Mouse (Mus musculus) intestine, embryonic 14.5 days (tissue): ENCODE data around the gene Nudt17. TPM values are rescaled to one million over a fixed set of nuclear protein-coding genes. Genes with fewer than 3 reads are reported as not detected.

Experiments used
- ATAC-seq: fragments of 200-750 bp; cut with Nextera tagmentation; replicated peaks from 2 replicates; pipeline ENCODE4 v1.8.0; 2017; ENCODE audit warnings: low read depth, moderate number of reproducible peaks, moderate TSS enrichment, moderate library complexity; ENCODE audit not compliant: low FRiP score, low TSS enrichment
- DNase-seq: peaks from one replicate; pipeline ENCODE4 v3.0.0-alpha.2; 2018; ENCODE audit warnings: low spot score
- H3K27ac ChIP-seq: fragments of 300-500 bp; sonication (generic); 2 replicates; pipeline ENCODE4 v1.5.1; 2014; ENCODE audit warnings: low read depth, mild to moderate bottlenecking, control low read depth
- H3K27me3 ChIP-seq: fragments of 300-500 bp; sonication (generic); replicated peaks from 2 replicates; pipeline ENCODE4 v1.6.1; 2014; ENCODE audit warnings: low read length, control low read depth; ENCODE audit not compliant: control insufficient read depth, insufficient read depth
- H3K36me3 ChIP-seq: fragments of 300-500 bp; sonication (generic); 2 replicates; pipeline ENCODE4 v1.6.1; 2014; ENCODE audit warnings: low read length, control low read depth; ENCODE audit not compliant: control insufficient read depth, insufficient read depth
- H3K4me1 ChIP-seq: fragments of 300-500 bp; sonication (generic); replicated peaks from 2 replicates; pipeline ENCODE4 v1.6.1; 2014; ENCODE audit warnings: low read length, control low read depth, mixed read lengths; ENCODE audit not compliant: control insufficient read depth, insufficient read depth
- H3K4me2 ChIP-seq: fragments of 300-500 bp; sonication (generic); 2 replicates; pipeline ENCODE4 v1.6.1; 2014; ENCODE audit warnings: low read length
- H3K4me3 ChIP-seq: fragments of 300-500 bp; sonication (generic); 2 replicates; pipeline ENCODE4 v1.5.1; 2014; ENCODE audit warnings: low read depth, low read length, control low read depth, mixed read lengths
- H3K9ac ChIP-seq: fragments of 300-500 bp; sonication (generic); 2 replicates; pipeline ENCODE4 v1.6.1; 2014; ENCODE audit warnings: mild to moderate bottlenecking, low read length
- H3K9me3 ChIP-seq: fragments of 300-500 bp; sonication (generic); 2 replicates; pipeline ENCODE4 v1.6.1; 2016; ENCODE audit warnings: low read length, control low read depth; ENCODE audit not compliant: control insufficient read depth
- WGBS: fragments of 180-500 bp; shearing (Covaris S2); extraction: QIAGEN DNeasy Blood & Tissue Kit; methylation state at CpG from one replicate; pipeline ENCODE4 v1.1.7; 2014; 5-methylcytosine and 5-hydroxymethylcytosine counted together
- polyA plus RNA-seq: library from polyadenylated mRNA; unstranded; fragments of >200 nt; fragmentation: Nextera tagmentation; extraction: Ambion mirVana; gene quantifications from 2 replicates; pipeline ENCODE4 v1.2.1, GENCODE M21; 2014

Nudt17 gene
- polyA plus RNA-seq, 1 experiment from 2014 or later = 6.3 TPM

DNA sequence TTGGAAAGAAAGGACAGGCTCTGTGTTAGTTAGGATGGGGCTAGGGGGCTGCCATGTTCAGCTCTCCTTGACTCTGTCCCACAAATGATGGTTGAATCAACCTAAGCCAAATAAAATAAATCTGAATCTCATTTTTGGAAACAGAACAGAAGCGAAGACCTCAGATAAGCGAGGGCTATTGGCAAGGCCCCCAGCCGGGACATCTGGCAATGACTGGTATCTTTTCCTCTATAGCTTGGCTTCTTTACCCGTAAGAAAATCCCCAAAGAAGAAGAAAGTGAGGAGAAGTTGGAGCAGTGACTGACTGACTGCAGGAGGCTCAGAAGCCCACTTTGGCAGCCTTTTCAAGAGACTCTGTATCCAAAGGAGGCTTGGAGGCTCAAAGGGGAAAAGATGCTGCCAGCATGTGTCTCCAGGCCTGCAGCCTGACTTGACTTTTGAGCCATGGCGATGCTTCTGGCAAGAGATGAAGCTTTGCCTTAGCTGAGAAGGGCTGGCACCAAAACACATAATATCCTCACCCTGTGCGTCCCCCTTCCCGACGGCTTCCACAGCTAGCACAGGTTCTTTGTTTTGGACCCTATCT is 45.5 kb downstream of the Nudt17 start:
- WGBS = 48% methylated on average over 8 of the region's 8 CpGs
- H3K4me3 ChIP-seq = no peak overlapping the region

DNA sequence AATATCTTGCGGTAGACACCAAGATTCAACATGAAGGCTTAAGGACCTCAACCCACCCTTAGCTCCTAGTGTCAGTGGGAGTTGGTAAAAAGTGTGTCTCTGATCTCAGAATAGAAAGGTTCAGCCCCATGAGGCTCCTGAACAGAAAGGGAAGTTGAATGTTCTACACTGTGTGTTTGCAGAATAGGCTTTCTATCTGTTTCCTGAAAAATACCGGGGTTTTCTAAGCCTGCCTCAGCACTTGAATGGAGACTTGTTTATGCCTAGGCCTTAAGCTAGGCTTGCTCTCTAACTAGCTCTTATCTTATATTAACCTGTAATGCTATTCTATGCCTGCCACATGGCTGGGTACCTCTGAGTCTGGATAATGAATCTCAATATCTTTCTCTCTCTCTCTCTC is 47.5 kb downstream of the Nudt17 start:
- Histone ChIP-seq H3K9me3 (no peaks in the 10 kb centered on the region), H3K9ac (no peak overlapping the region), H3K4me1 (peaks cover 5% of the 10 kb centered on the region), H3K27ac (no peak overlapping the region), H3K4me2 (no peak overlapping the region), H3K27me3 (no peaks in the 10 kb centered on the region), H3K4me3 (no peak overlapping the region), H3K36me3 (no peaks in the 10 kb centered on the region)
- DNase-seq = no peak
- 82% methylated on average over 2 of the region's 2 CpGs for WGBS
- ATAC-seq = no peak

More for the DNA sequence above, 45.5 kb downstream of the Nudt17 start:
- Histone ChIP-seq H3K27me3 (no peaks in the 10 kb centered on the region), H3K9me3 (no peaks in the 10 kb centered on the region), H3K4me1 (peaks cover 5% of the 10 kb centered on the region), H3K36me3 (no peaks in the 10 kb centered on the region), H3K4me2 (peak overlapping the region; percentile 49), H3K27ac (peak overlapping the region; percentile 25; the same call in 1 of the 2 replicates), H3K9ac (no peak overlapping the region)
- DNase-seq (no peak), ATAC-seq (no peak)

Other genes with a start within 250 kb of the Nudt17 start
- 0.11 and 0.28 TPM in 2 replicates for gene Hfe2, start 183.4 kb downstream of the Nudt17 start, polyA plus RNA-seq
- gene Txnip, start 150.6 kb downstream of the Nudt17 start, polyA plus RNA-seq = 149 and 154 TPM in 2 replicates
- gene Gm16253, start 131.6 kb downstream of the Nudt17 start, polyA plus RNA-seq = 0.37 and 1.6 TPM in 2 replicates
- 13.6 and 17.4 TPM in 2 replicates for gene Polr3gl, start 114.4 kb downstream of the Nudt17 start, polyA plus RNA-seq
- gene Ankrd34a, start 111.9 kb downstream of the Nudt17 start, polyA plus RNA-seq = 2.3 and 2.8 TPM in 2 replicates
- 6.7 and 8.3 TPM in 2 replicates for gene Lix1l, start 107.4 kb downstream of the Nudt17 start, polyA plus RNA-seq
- gene Rbm8a, start 78.6 kb downstream of the Nudt17 start, polyA plus RNA-seq = 137 and 149 TPM in 2 replicates
- 44.1 and 54.3 TPM in 2 replicates for gene Pex11b, start 73.2 kb downstream of the Nudt17 start, polyA plus RNA-seq
- 0.07 and 0.12 TPM in 2 replicates for gene Gm42957, start 73.1 kb downstream of the Nudt17 start, polyA plus RNA-seq
- 0.61 and 0.86 TPM in 2 replicates for gene Itga10, start 63.0 kb downstream of the Nudt17 start, polyA plus RNA-seq
- gene Ankrd35, start 38.4 kb downstream of the Nudt17 start, polyA plus RNA-seq = 0.20 and 0.38 TPM in 2 replicates
- 35.5 and 40.0 TPM in 2 replicates for gene Pias3, start 12.2 kb downstream of the Nudt17 start, polyA plus RNA-seq
- 34.5 and 38.5 TPM in 2 replicates for gene Polr3c, start 19.1 kb upstream of the Nudt17 start, polyA plus RNA-seq
- 44.6 and 47.2 TPM in 2 replicates for gene Rnf115, start 19.1 kb upstream of the Nudt17 start, polyA plus RNA-seq
- gene Pdzk1, start 120.7 kb upstream of the Nudt17 start, polyA plus RNA-seq = 1.1 and 1.3 TPM in 2 replicates
- gene Cd160, start 120.8 kb upstream of the Nudt17 start, polyA plus RNA-seq = 0.77 and 0.79 TPM in 2 replicates
- 5.2 and 5.4 TPM in 2 replicates for gene Gja5, start 196.1 kb upstream of the Nudt17 start, polyA plus RNA-seq
- 51.1 and 52.0 TPM in 2 replicates for gene Gpr89, start 196.8 kb upstream of the Nudt17 start, polyA plus RNA-seq
- gene Gja8, start 217.5 kb upstream of the Nudt17 start, polyA plus RNA-seq = not detected in 2 replicates